Mouse (Mus musculus) naive thymus-derived CD4-positive, alpha-beta T cell, adult 5 months (primary cell): Measurements from ENCODE around the gene Tmem127. TPM values are rescaled to one million over a fixed set of nuclear protein-coding genes. Genes with fewer than 3 reads are reported as not detected.

Experiments used
- polyA plus RNA-seq: library from polyadenylated mRNA; unstranded; fragments of 100-300 nt; shearing (Covaris generic); gene quantifications from one replicate; pipeline ENCODE4 v1.2.1, GENCODE M21; 2017

The Tmem127 gene
- polyA plus RNA-seq, result 29.0 TPM

DNA sequence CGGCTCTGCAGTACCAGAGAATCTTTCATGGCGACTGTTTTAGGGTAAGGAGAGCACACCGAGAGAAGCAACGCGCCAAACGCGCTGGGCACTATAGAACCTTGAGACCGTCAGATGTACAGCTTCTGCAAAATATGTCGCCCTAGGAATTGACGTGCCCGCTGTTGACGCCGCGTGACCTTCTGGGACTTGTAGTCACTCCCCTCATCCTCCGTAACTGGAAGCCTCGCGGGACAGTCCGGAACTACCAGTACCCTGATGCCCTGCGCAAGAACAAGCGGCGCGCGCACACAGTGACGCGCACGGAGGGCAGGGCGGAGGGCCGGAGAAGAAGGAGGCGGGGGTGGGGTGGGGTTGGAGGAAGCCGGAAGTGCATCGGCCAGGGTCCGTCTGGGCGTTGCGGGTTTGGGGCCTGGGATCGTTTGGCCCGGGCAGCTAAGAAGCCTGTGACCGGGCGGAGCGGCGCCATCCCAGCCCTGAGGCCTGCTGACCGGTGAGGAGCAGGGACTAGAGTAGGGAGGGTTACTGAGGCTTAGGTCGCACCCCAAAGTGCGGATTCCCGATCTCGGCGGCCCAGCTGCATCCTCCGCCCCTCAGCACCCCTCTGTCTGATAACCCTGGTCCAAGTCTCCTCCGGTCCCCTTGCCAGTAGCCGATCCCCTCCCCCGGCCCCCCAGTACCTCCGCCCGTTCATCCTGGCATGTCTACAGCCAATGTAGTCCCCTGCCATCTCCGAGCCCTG lies at the start of gene Tmem127, which contains the start of gene Ciao1:
Gene Tmem127, plus strand, starts transcription at position 317 of the 742 bp plus-strand sequence.
Gene Ciao1, minus strand, starts transcription at position 225 of the 742 bp plus-strand sequence.

DNA sequence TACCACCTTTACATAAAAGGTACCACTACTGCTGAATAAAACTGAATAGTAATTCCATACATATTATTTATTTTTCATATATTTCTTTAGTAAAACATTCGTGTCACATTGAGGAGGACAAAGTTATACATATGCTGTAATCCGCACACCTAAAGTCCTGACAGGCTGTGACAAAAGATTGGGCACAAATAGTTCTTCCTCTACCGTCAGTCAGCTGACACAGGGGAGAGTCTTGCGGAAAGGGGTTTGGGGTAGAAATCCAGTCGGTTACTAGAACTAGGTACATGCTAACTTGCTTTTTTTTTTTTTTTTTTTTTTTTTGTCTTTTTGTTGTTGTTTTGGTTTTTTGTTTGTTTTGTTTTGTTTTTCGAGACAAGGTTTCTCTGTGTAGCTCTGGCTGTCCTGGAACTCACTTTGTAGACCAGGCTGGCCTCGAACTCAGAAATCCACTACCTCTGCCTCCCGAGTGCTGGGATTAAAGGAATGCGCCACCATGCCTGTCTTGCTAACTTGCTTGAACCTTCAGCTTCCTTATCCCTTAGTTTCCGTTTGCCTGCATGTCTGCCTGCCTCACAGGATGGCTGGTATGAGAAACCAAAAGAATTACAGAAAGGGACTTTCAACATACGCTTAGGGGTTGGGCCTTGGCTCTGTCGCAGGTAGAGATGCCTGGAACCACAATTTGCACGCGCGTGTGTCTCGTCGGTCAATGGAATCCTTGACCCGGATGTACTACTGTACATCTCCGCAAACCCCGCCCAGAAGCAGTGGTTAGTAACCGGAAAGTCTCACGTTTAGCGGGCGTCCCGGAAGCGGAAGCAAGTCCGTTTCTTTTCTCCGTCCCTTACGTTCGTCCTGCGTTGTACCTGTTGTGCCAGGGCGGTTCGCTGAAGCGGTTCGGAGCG lies 39.9 kb upstream of the Tmem127 start, which contains the start of the genes 1810024B03Rik and Snrnp200:
Gene 1810024B03Rik, minus strand, starts transcription at position 734 of the 905 bp plus-strand sequence.
Gene Snrnp200, plus strand, starts transcription at position 840 of the 905 bp plus-strand sequence.

DNA sequence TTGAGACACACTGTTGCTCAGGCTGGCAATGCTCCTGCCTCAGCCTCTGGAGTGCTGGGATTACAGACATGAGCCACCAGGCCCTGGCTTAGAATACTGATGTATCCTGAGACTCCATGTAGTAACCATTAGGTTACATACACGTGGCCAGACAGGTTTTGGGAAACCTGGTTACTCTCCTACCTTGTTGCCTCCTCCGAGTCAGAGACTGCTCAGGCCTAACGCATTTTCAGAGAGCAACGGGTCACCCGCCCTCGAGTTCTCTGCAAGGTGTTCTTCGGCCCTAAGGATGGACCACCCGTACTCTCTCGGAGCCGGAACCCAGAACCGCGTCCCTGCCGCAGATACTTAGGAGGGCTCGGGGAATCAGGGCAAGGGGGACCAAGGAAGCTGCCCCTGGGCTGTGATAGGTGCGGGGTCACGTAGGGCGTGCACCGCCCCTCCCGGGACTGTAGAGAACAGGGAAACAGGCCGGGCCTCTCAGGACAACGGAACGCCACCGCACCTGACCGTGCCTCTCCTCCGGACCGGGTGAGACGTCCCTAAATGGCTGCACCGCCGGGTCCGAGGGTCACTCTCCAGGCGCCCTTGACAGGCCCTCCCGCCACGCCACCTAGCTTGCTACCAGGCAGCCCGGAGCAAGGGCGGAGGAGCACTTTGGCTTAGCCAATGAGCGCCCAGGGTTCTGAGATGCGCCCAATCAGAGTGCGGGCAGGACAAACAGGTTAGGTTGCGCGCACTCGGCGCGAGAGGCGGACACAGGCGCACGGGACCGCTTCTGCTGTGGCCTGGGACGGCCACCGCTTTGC lies 22.0 kb downstream of the Tmem127 start, which contains the start of gene Stard7:
Gene Stard7, plus strand, starts transcription at position 728 of the 809 bp plus-strand sequence.

Other genes starting within 250 kb of the Tmem127 start
- 14.7 TPM for gene Ap4e1, start 239.2 kb upstream of the Tmem127 start, polyA plus RNA-seq
- gene Blvra, start 177.2 kb upstream of the Tmem127 start, polyA plus RNA-seq, result 32.5 TPM
- 2.5 TPM for gene Ncaph, start 114.0 kb upstream of the Tmem127 start, polyA plus RNA-seq
- gene Itpripl1, start 104.5 kb upstream of the Tmem127 start, polyA plus RNA-seq, result 2.3 TPM
- 0.57 TPM for gene 1810024B03Rik, start 39.6 kb upstream of the Tmem127 start, polyA plus RNA-seq
- 116 TPM for gene Snrnp200, start 39.5 kb upstream of the Tmem127 start, polyA plus RNA-seq
- 94.4 TPM for gene Ciao1, start 92 bp upstream of the Tmem127 start, polyA plus RNA-seq
- gene Stard7, start 22.3 kb downstream of the Tmem127 start, polyA plus RNA-seq, result 90.9 TPM
- gene Dusp2, start 88.3 kb downstream of the Tmem127 start, polyA plus RNA-seq, result 209 TPM
- gene Astl, start 90.7 kb downstream of the Tmem127 start, polyA plus RNA-seq, result not detected
- gene Adra2b, start 115.3 kb downstream of the Tmem127 start, polyA plus RNA-seq, result not detected
- 0.35 TPM for gene Gpat2, start 177.3 kb downstream of the Tmem127 start, polyA plus RNA-seq
- gene Fahd2a, start 196.7 kb downstream of the Tmem127 start, polyA plus RNA-seq, result 15.3 TPM